Mouse (Mus musculus): ENCODE data around the gene Trp53. TPM values are rescaled to one million over a fixed set of nuclear protein-coding genes. Genes with fewer than 3 reads are reported as not detected.
"Not testable (repeated sequence)": the region's sequence is repeated elsewhere in the genome, so short reads cannot be mapped to it uniquely, and the experiment has no call there.

The Trp53 gene
- polyA plus RNA-seq, 1 experiment from 2014 or later: 103 TPM

GRCm38 (mm10) chr11:69613553-69614256 is 33.5 kb downstream of the Trp53 start:
- H3K4me3 ChIP-seq (replicated peaks; ENCODE audit: low read length): no peak overlapping the region
- H3K27me3 ChIP-seq (replicated peaks; ENCODE audit: control insufficient read depth, insufficient read depth, low read length): no peaks in the 10 kb centered on the region
- H3K9ac ChIP-seq (replicated peaks; ENCODE audit: low read depth, low read length): no peak overlapping the region; the same call in 1 of the 2 replicates
- ATAC-seq: peak; percentile 65; the same call in 1 of the 2 replicates
- H3K9me3 ChIP-seq (ENCODE audit: control insufficient read depth, low read length): no peaks in the 10 kb centered on the region
- H3K36me3 ChIP-seq (ENCODE audit: control insufficient read depth, insufficient read depth): no peaks in the 10 kb centered on the region
- 8% methylated on average over 18 of the region's 19 CpGs for whole genome bisulfite sequencing
- H3K4me2 ChIP-seq (ENCODE audit: low read length): 0 out of 2 replicates have a peak overlapping the region, but pooled peaks have one; percentile 0
- no peak overlapping the region for H3K27ac ChIP-seq (ENCODE audit: low read length)
- H3K4me1 ChIP-seq (replicated peaks; ENCODE audit: control insufficient read depth, insufficient read depth, low read length): peaks cover 4% of the 10 kb centered on the region; the same call in 1 of the 2 replicates

GRCm38 (mm10) chr11:69614257-69614588 is 34.1 kb downstream of the Trp53 start:
- H3K4me1 ChIP-seq (replicated peaks; ENCODE audit: control insufficient read depth, insufficient read depth, low read length); H3K4me3 ChIP-seq (replicated peaks; ENCODE audit: low read length); H3K4me2 ChIP-seq (ENCODE audit: low read length); H3K27ac ChIP-seq (ENCODE audit: low read length); H3K9me3 ChIP-seq (ENCODE audit: control insufficient read depth, low read length); H3K36me3 ChIP-seq (ENCODE audit: control insufficient read depth, insufficient read depth); H3K27me3 ChIP-seq (replicated peaks; ENCODE audit: control insufficient read depth, insufficient read depth, low read length); H3K9ac ChIP-seq (replicated peaks; ENCODE audit: low read depth, low read length); ATAC-seq: not testable (repeated sequence)
- 50% methylated on average over 11 of the region's 11 CpGs for WGBS

DNA sequence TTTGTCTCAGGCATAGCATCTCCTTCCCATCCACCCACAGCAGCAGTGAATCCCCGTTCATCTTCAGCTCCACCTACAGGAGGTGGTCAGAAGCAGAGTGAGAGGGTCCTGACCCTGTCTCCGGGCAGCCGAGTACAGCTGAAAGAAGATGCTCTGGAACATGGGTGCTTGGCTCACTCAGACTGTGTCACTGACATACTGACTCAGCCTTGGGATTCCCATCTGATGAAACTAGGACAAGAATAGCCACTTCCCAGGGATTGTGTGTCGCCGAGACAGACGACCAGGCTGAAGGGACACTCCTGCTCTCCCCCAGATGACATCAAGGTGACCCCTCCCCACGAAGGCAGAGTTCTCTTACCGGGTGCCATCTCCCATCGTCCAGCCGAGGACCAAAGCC is 36.6 kb downstream of the Trp53 start:
- ATAC-seq: no peak
- no peak overlapping the region for H3K4me3 ChIP-seq (replicated peaks; ENCODE audit: low read length)
- no peaks in the 10 kb centered on the region for H3K36me3 ChIP-seq (ENCODE audit: control insufficient read depth, insufficient read depth)
- 46% methylated on average over 10 of the region's 10 CpGs for WGBS
- H3K4me2 ChIP-seq (ENCODE audit: low read length): no peak overlapping the region
- H3K4me1 ChIP-seq (replicated peaks; ENCODE audit: control insufficient read depth, insufficient read depth, low read length): peaks cover 6% of the 10 kb centered on the region
- no peaks in the 10 kb centered on the region for H3K27me3 ChIP-seq (replicated peaks; ENCODE audit: control insufficient read depth, insufficient read depth, low read length)
- no peaks in the 10 kb centered on the region for H3K9me3 ChIP-seq (ENCODE audit: control insufficient read depth, low read length)
- no peak overlapping the region for H3K9ac ChIP-seq (replicated peaks; ENCODE audit: low read depth, low read length)
- no peak overlapping the region for H3K27ac ChIP-seq (ENCODE audit: low read length)

GRCm38 (mm10) chr11:69617805-69618204 is 37.6 kb downstream of the Trp53 start, which contains the start of gene Shbg:
Gene Shbg (minus strand): TSS chr11:69617905.
- H3K4me3 ChIP-seq (replicated peaks; ENCODE audit: low read length): no peak within 1 kb of the TSS
- peaks cover 15% of the 10 kb centered on the region for H3K4me1 ChIP-seq (replicated peaks; ENCODE audit: control insufficient read depth, insufficient read depth, low read length)
- no peak within 1 kb of the TSS for H3K9ac ChIP-seq (replicated peaks; ENCODE audit: low read depth, low read length)
- no peaks in the 10 kb centered on the region for H3K36me3 ChIP-seq (ENCODE audit: control insufficient read depth, insufficient read depth)
- H3K27me3 ChIP-seq (replicated peaks; ENCODE audit: control insufficient read depth, insufficient read depth, low read length): no peaks in the 10 kb centered on the region
- no peaks in the 10 kb centered on the region for H3K9me3 ChIP-seq (ENCODE audit: control insufficient read depth, low read length)
- no peak within 1 kb of the TSS for H3K27ac ChIP-seq (ENCODE audit: low read length)
- ATAC-seq: no peak
- 71% methylated on average over 5 of the region's 5 CpGs for WGBS
- H3K4me2 ChIP-seq (ENCODE audit: low read length): no peak within 1 kb of the TSS

DNA sequence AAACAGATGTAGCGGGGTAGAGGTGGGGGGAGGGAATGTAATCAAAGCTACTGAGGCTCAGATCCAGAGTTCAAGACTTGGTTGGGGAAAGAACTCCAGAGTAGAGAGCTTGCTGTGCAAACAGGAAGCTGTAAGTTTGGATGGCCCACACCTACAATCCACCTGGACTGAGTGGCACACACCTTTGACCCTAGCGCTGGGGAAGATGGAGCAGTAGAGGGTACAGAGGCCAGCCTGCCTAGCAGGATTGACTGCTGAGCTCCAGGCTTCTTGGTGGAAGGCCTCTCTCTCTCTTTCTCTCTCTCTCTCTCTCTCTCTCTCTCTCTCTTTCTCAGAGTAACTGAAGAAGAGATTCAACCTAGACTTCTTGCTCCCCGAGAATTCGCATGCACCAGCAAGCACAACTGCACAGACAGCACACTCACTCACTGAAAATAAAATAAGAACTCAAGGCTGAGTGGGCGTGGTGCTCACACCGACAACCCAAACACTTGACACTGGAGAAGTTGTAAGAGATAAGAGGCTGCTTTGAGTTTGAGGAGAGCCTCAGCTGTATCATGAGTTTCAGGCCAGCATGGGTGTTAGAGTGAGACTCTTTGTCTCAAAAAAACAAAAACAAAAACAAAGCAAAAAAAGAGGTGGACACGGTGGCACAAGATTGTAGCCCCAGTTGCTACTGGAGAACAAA is 40.4 kb downstream of the Trp53 start:
- Histone ChIP-seq H3K4me1 (replicated peaks; ENCODE audit: control insufficient read depth, insufficient read depth, low read length) (peaks cover 16% of the 10 kb centered on the region), H3K4me2 (ENCODE audit: low read length) (no peak overlapping the region), H3K27ac (ENCODE audit: low read length) (no peak overlapping the region), H3K36me3 (ENCODE audit: control insufficient read depth, insufficient read depth) (no peaks in the 10 kb centered on the region), H3K4me3 (replicated peaks; ENCODE audit: low read length) (no peak overlapping the region), H3K27me3 (replicated peaks; ENCODE audit: control insufficient read depth, insufficient read depth, low read length) (no peaks in the 10 kb centered on the region), H3K9ac (replicated peaks; ENCODE audit: low read depth, low read length) (no peak overlapping the region), H3K9me3 (ENCODE audit: control insufficient read depth, low read length) (no peaks in the 10 kb centered on the region)
- WGBS: 85% methylated on average over 7 of the region's 7 CpGs
- no peak for ATAC-seq

- Histone ChIP-seq H3K27ac (ENCODE audit: low read length) (peak within 1 kb of the TSS; percentile 78), H3K9ac (replicated peaks; ENCODE audit: low read depth, low read length) (peak within 1 kb of the TSS; percentile 86), H3K27me3 (replicated peaks; ENCODE audit: control insufficient read depth, insufficient read depth, low read length) (no peaks in the 10 kb centered on the region), H3K4me3 (replicated peaks; ENCODE audit: low read length) (peak within 1 kb of the TSS; percentile 67), H3K4me1 (replicated peaks; ENCODE audit: control insufficient read depth, insufficient read depth, low read length) (peaks cover 16% of the 10 kb centered on the region), H3K36me3 (ENCODE audit: control insufficient read depth, insufficient read depth) (no peaks in the 10 kb centered on the region), H3K4me2 (ENCODE audit: low read length) (peak within 1 kb of the TSS; percentile 73), H3K9me3 (ENCODE audit: control insufficient read depth, low read length) (no peaks in the 10 kb centered on the region)
- peak; percentile 86 for ATAC-seq
- 1% methylated on average over 20 of the region's 20 CpGs for WGBS
Observed at GRCm38 (mm10) chr11:69621571-69622268, 41.6 kb downstream of the Trp53 start, which contains the start of gene Sat2. Gene Sat2 (plus strand): TSS chr11:69622024.

GRCm38 (mm10) chr11:69622406-69622805 is 42.2 kb downstream of the Trp53 start:
- WGBS: 42% methylated on average over 6 of the region's 6 CpGs
- ATAC-seq: 0 out of 2 replicates have a peak, but pooled peaks have one; percentile 18
- peak overlapping the region; percentile 86 for H3K9ac ChIP-seq (replicated peaks; ENCODE audit: low read depth, low read length)
- no peaks in the 10 kb centered on the region for H3K9me3 ChIP-seq (ENCODE audit: control insufficient read depth, low read length)
- peak overlapping the region; percentile 67 for H3K4me3 ChIP-seq (replicated peaks; ENCODE audit: low read length)
- H3K4me2 ChIP-seq (ENCODE audit: low read length): peak overlapping the region; percentile 73
- H3K4me1 ChIP-seq (replicated peaks; ENCODE audit: control insufficient read depth, insufficient read depth, low read length): peaks cover 16% of the 10 kb centered on the region
- H3K36me3 ChIP-seq (ENCODE audit: control insufficient read depth, insufficient read depth): no peaks in the 10 kb centered on the region
- H3K27ac ChIP-seq (ENCODE audit: low read length): peak overlapping the region; percentile 78
- H3K27me3 ChIP-seq (replicated peaks; ENCODE audit: control insufficient read depth, insufficient read depth, low read length): no peaks in the 10 kb centered on the region

GRCm38 (mm10) chr11:69623006-69623405 is 42.8 kb downstream of the Trp53 start:
- H3K9me3 ChIP-seq (ENCODE audit: control insufficient read depth, low read length): no peaks in the 10 kb centered on the region
- no peak for ATAC-seq
- no peak overlapping the region for H3K4me3 ChIP-seq (replicated peaks; ENCODE audit: low read length)
- 63% methylated on average over 4 of the region's 4 CpGs for WGBS
- H3K4me2 ChIP-seq (ENCODE audit: low read length): peak overlapping the region; percentile 73
- peaks cover 16% of the 10 kb centered on the region for H3K4me1 ChIP-seq (replicated peaks; ENCODE audit: control insufficient read depth, insufficient read depth, low read length)
- H3K27ac ChIP-seq (ENCODE audit: low read length): no peak overlapping the region
- no peaks in the 10 kb centered on the region for H3K36me3 ChIP-seq (ENCODE audit: control insufficient read depth, insufficient read depth)
- H3K9ac ChIP-seq (replicated peaks; ENCODE audit: low read depth, low read length): peak overlapping the region; percentile 86; the same call in 1 of the 2 replicates
- no peaks in the 10 kb centered on the region for H3K27me3 ChIP-seq (replicated peaks; ENCODE audit: control insufficient read depth, insufficient read depth, low read length)

DNA sequence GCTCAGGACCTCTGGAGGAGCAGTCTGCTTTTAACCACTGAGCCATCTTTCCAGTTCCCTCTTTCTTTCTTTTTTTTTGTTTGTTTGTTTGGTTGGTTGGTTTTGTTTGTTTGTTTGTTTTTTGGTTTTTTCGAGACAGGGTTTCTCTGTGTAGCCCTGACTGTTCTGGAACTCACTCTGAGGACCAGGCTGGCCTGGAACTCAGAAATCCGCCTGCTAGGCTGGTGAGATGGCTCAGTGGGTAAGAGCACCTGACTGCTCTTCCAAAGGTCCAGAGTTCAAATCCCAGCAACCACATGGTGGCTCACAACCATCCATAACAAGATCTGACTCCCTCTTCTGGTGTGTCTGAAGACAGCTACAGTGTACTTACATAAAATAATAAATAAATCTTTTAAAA is 44.2 kb downstream of the Trp53 start:
- ATAC-seq; H3K4me3 ChIP-seq (replicated peaks; ENCODE audit: low read length); H3K9me3 ChIP-seq (ENCODE audit: control insufficient read depth, low read length); H3K27me3 ChIP-seq (replicated peaks; ENCODE audit: control insufficient read depth, insufficient read depth, low read length); H3K9ac ChIP-seq (replicated peaks; ENCODE audit: low read depth, low read length); H3K27ac ChIP-seq (ENCODE audit: low read length); H3K4me2 ChIP-seq (ENCODE audit: low read length); H3K36me3 ChIP-seq (ENCODE audit: control insufficient read depth, insufficient read depth): not testable (repeated sequence)
- WGBS: 90% methylated on average over 2 of the region's 2 CpGs
- H3K4me1 ChIP-seq (replicated peaks; ENCODE audit: control insufficient read depth, insufficient read depth, low read length): peaks cover 16% of the 10 kb centered on the region
